ENCODE assay signal across 20 mouse cellular contexts in the genomic region with DNA sequence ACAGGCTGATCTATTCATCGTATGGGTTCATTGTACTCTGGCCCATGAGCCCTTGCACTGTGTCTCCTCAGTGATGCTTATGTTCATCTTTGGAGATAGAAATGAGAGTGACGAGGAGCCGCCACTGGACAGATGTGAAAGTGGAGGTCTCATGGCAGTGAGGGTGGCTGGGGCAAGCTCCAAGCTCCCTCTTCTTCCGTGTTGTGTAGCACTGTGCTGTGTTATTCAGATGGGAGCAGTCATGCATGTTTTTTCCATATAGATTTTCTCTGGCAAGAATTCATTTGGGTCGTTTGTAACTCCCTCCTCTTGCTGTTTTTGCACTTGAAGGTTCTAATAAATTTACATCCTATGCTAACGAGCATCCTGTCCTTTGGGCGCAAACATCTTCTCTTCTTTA. TPM values are rescaled to one million over a fixed set of nuclear protein-coding genes. Genes with fewer than 3 reads are reported as not detected.
DNase-seq lines count a peak whose midpoint lies in the region; ATAC-seq and TF ChIP-seq lines count a peak whose summit lies in the region.
"Had no signal": no experiment of that assay in that cellular context is flagged by ENCODE, and none has a peak within 500 bp of the region (broad histone marks: within the 10 kb centered on the region; RNA-seq: fewer than 3 reads in every experiment).

No protein-coding gene starts in this region.

- no peak for DNase-seq in hindbrain, postnatal 0 days (ENCODE audit: low spot score)
- no peak for DNase-seq in midbrain, embryonic 14.5 days
- DNase-seq in forebrain, embryonic 14.5 days (ENCODE audit: low spot score), result no peak
- DNase-seq: adrenal gland, adult 8-10 months; adrenal gland, postnatal 36 days; cerebellum, adult 2 months; gastrocnemius, postnatal 36 days; heart, adult 11 months; heart, postnatal 36 days had no signal

- H3K4me1 ChIP-seq in hindbrain, embryonic 15.5 days (replicated peaks), result peaks cover 20% of the 10 kb centered on the region
- H3K4me1 ChIP-seq in hindbrain, postnatal 0 days (ENCODE audit: insufficient read depth, low read length), result no peaks in the 10 kb centered on the region
- peaks cover 7% of the 10 kb centered on the region for H3K4me1 ChIP-seq in midbrain, embryonic 14.5 days (ENCODE audit: control insufficient read depth, insufficient read depth, low read length)
- no peaks in the 10 kb centered on the region for H3K4me1 ChIP-seq in midbrain, embryonic 15.5 days
- peaks cover 4% of the 10 kb centered on the region for H3K4me1 ChIP-seq in neural tube, embryonic 14.5 days (ENCODE audit: control insufficient read depth, insufficient read depth, low read length)
- H3K4me1 ChIP-seq in forebrain, embryonic 14.5 days (ENCODE audit: control insufficient read depth, insufficient read depth, low read length), result no peaks in the 10 kb centered on the region
- H3K4me1 ChIP-seq: forebrain, embryonic 15.5 days; heart, embryonic 13.5 days had no signal

- H3K27me3 ChIP-seq in hindbrain, embryonic 15.5 days, result no peaks in the 10 kb centered on the region
- no peaks in the 10 kb centered on the region for H3K27me3 ChIP-seq in hindbrain, postnatal 0 days (ENCODE audit: insufficient read depth, low read length)
- H3K27me3 ChIP-seq in midbrain, embryonic 14.5 days (ENCODE audit: control insufficient read depth, insufficient read depth, low read length), result no peaks in the 10 kb centered on the region
- H3K27me3 ChIP-seq in midbrain, embryonic 15.5 days (replicated peaks), result no peaks in the 10 kb centered on the region
- H3K27me3 ChIP-seq in neural tube, embryonic 14.5 days (ENCODE audit: control insufficient read depth, insufficient read depth, low read length), result no peaks in the 10 kb centered on the region; the same call in 1 of the 2 replicates
- H3K27me3 ChIP-seq in forebrain, embryonic 14.5 days (replicated peaks; ENCODE audit: control insufficient read depth, insufficient read depth, low read length), result no peaks in the 10 kb centered on the region
- H3K27me3 ChIP-seq: forebrain, embryonic 15.5 days had no signal

- no peaks in the 10 kb centered on the region for H3K36me3 ChIP-seq in hindbrain, embryonic 15.5 days
- no peaks in the 10 kb centered on the region for H3K36me3 ChIP-seq in hindbrain, postnatal 0 days (ENCODE audit: insufficient read depth, low read length)
- H3K36me3 ChIP-seq in midbrain, embryonic 14.5 days (ENCODE audit: control insufficient read depth, insufficient read depth, low read length), result no peaks in the 10 kb centered on the region
- no peaks in the 10 kb centered on the region for H3K36me3 ChIP-seq in midbrain, embryonic 15.5 days (replicated peaks)
- no peaks in the 10 kb centered on the region for H3K36me3 ChIP-seq in neural tube, embryonic 14.5 days (ENCODE audit: control insufficient read depth, insufficient read depth, low read length)
- no peaks in the 10 kb centered on the region for H3K36me3 ChIP-seq in forebrain, embryonic 14.5 days (ENCODE audit: control insufficient read depth, insufficient read depth, low read length)
- H3K36me3 ChIP-seq: embryonic facial prominence, embryonic 10.5 days; forebrain, embryonic 10.5 days; forebrain, embryonic 15.5 days; G1E; heart, embryonic 13.5 days had no signal

- H3K9me3 ChIP-seq in hindbrain, embryonic 15.5 days, result no peaks in the 10 kb centered on the region
- H3K9me3 ChIP-seq in hindbrain, postnatal 0 days (ENCODE audit: low read length), result no peaks in the 10 kb centered on the region
- H3K9me3 ChIP-seq in midbrain, embryonic 14.5 days (ENCODE audit: control insufficient read depth, low read length), result no peaks in the 10 kb centered on the region
- no peaks in the 10 kb centered on the region for H3K9me3 ChIP-seq in midbrain, embryonic 15.5 days
- H3K9me3 ChIP-seq in neural tube, embryonic 14.5 days (ENCODE audit: control insufficient read depth, low read length), result no peaks in the 10 kb centered on the region
- H3K9me3 ChIP-seq in forebrain, embryonic 14.5 days (replicated peaks; ENCODE audit: control insufficient read depth, low read length), result no peaks in the 10 kb centered on the region
- H3K9me3 ChIP-seq: embryonic facial prominence, embryonic 10.5 days; forebrain, embryonic 10.5 days; forebrain, embryonic 15.5 days; heart, embryonic 13.5 days had no signal

- no peak overlapping the region for H3K4me3 ChIP-seq in hindbrain, embryonic 15.5 days
- H3K4me3 ChIP-seq in hindbrain, postnatal 0 days (ENCODE audit: low read length), result no peak overlapping the region
- no peak overlapping the region for H3K4me3 ChIP-seq in midbrain, embryonic 14.5 days (replicated peaks; ENCODE audit: low read depth, low read length)
- H3K4me3 ChIP-seq in midbrain, embryonic 15.5 days, result no peak overlapping the region
- no peak overlapping the region for H3K4me3 ChIP-seq in neural tube, embryonic 14.5 days (ENCODE audit: low read depth, low read length)
- H3K4me3 ChIP-seq in forebrain, embryonic 14.5 days (ENCODE audit: low read depth, low read length), result no peak overlapping the region
- H3K4me3 ChIP-seq: embryonic facial prominence, embryonic 10.5 days; erythroblast, embryonic 14.5 days; forebrain, embryonic 10.5 days; forebrain, embryonic 15.5 days; heart, embryonic 13.5 days had no signal

- no peak for ATAC-seq in hindbrain, embryonic 15.5 days (ENCODE audit: low FRiP score, low read depth)
- ATAC-seq in hindbrain, postnatal 0 days, result no peak
- no peak for ATAC-seq in midbrain, embryonic 14.5 days (ENCODE audit: low FRiP score, low TSS enrichment)
- no peak for ATAC-seq in midbrain, embryonic 15.5 days (replicated peaks)
- ATAC-seq in neural tube, embryonic 14.5 days (ENCODE audit: low read depth), result peak; percentile 58
- no peak for ATAC-seq in forebrain, embryonic 14.5 days
- ATAC-seq: forebrain, embryonic 15.5 days had no signal

- no peak overlapping the region for H3K9ac ChIP-seq in hindbrain, embryonic 15.5 days
- no peak overlapping the region for H3K9ac ChIP-seq in hindbrain, postnatal 0 days (replicated peaks; ENCODE audit: low read length)
- no peak overlapping the region for H3K9ac ChIP-seq in midbrain, embryonic 14.5 days (replicated peaks; ENCODE audit: low read length)
- no peak overlapping the region for H3K9ac ChIP-seq in midbrain, embryonic 15.5 days
- no peak overlapping the region for H3K9ac ChIP-seq in neural tube, embryonic 14.5 days (replicated peaks; ENCODE audit: low read depth, low read length)
- H3K9ac ChIP-seq in forebrain, embryonic 14.5 days (ENCODE audit: low read length), result no peak overlapping the region
- H3K9ac ChIP-seq: forebrain, embryonic 15.5 days; heart, embryonic 13.5 days had no signal

- no peak overlapping the region for H3K4me2 ChIP-seq in hindbrain, embryonic 15.5 days
- no peak overlapping the region for H3K4me2 ChIP-seq in hindbrain, postnatal 0 days (ENCODE audit: low read depth, low read length)
- H3K4me2 ChIP-seq in midbrain, embryonic 14.5 days (ENCODE audit: low read length), result no peak overlapping the region
- no peak overlapping the region for H3K4me2 ChIP-seq in midbrain, embryonic 15.5 days
- no peak overlapping the region for H3K4me2 ChIP-seq in neural tube, embryonic 14.5 days (ENCODE audit: low read depth, low read length)
- H3K4me2 ChIP-seq in forebrain, embryonic 14.5 days (ENCODE audit: low read length), result no peak overlapping the region
- H3K4me2 ChIP-seq: forebrain, embryonic 15.5 days; heart, embryonic 13.5 days had no signal

- WGBS in hindbrain, embryonic 15.5 days, result 56% methylated on average over 7 of the region's 7 CpGs
- 63% methylated on average over 7 of the region's 7 CpGs for WGBS in hindbrain, postnatal 0 days
- 71% methylated on average over 7 of the region's 7 CpGs for WGBS in midbrain, embryonic 14.5 days
- WGBS in midbrain, embryonic 15.5 days, result 71% methylated on average over 7 of the region's 7 CpGs
- WGBS in neural tube, embryonic 14.5 days, result 52% methylated on average over 7 of the region's 7 CpGs
- WGBS in forebrain, embryonic 14.5 days, result 45% methylated on average over 7 of the region's 7 CpGs

- H3K27ac ChIP-seq in hindbrain, embryonic 15.5 days (replicated peaks), result 0 out of 2 replicates have a peak overlapping the region, but pooled peaks have one; percentile 12
- H3K27ac ChIP-seq in hindbrain, postnatal 0 days, result no peak overlapping the region
- H3K27ac ChIP-seq in midbrain, embryonic 14.5 days (replicated peaks; ENCODE audit: low read depth, low read length), result 0 out of 2 replicates have a peak overlapping the region, but pooled peaks have one; percentile 20
- no peak overlapping the region for H3K27ac ChIP-seq in midbrain, embryonic 15.5 days
- H3K27ac ChIP-seq in neural tube, embryonic 14.5 days (ENCODE audit: low read depth, low read length), result no peak overlapping the region
- no peak overlapping the region for H3K27ac ChIP-seq in forebrain, embryonic 14.5 days (ENCODE audit: low read depth, low read length)
- H3K27ac ChIP-seq: embryonic facial prominence, embryonic 10.5 days; forebrain, embryonic 10.5 days; forebrain, embryonic 15.5 days; heart, embryonic 13.5 days had no signal

- TF ChIP-seq CTCF in hindbrain, postnatal 0 days (IDR thresholded peaks at IDR 0.05; ENCODE audit: low read depth), result no peak

RNA-seq across cellular contexts. Expression of a gene that starts 21.2 kb away (rescaled TPM):
- 0.92 and 1.4 TPM in 2 replicates for polyA plus RNA-seq in hindbrain, embryonic 15.5 days (2015; fragmentation: Nextera tagmentation; extraction: Ambion mirVana)
- total RNA-seq in hindbrain, postnatal 0 days (2014; rRNA removed), result 0.58 and 1.8 TPM in 2 replicates
- 0.71 and 1.2 TPM in 2 replicates for polyA plus RNA-seq in hindbrain, postnatal 0 days (2015; fragmentation: Nextera tagmentation; extraction: Ambion mirVana)
- polyA plus RNA-seq in midbrain, embryonic 14.5 days (2014; fragmentation: Nextera tagmentation; extraction: Ambion mirVana), result 0.20 and 0.31 TPM in 2 replicates
- polyA plus RNA-seq in midbrain, embryonic 15.5 days (2015; fragmentation: Nextera tagmentation; extraction: Ambion mirVana), result 0.95 and 1.2 TPM in 2 replicates
- polyA plus RNA-seq in neural tube, embryonic 14.5 days (2014; fragmentation: Nextera tagmentation; extraction: Ambion mirVana), result 0.70 TPM in 1 of 2 replicates, not detected in the other
- 0.95 and 0.99 TPM in 2 replicates for polyA plus RNA-seq in forebrain, embryonic 14.5 days (2014; fragmentation: Nextera tagmentation; extraction: Ambion mirVana)
- total RNA-seq: adrenal gland, adult 8-10 months; adrenal gland, postnatal 36 days; gastrocnemius, adult 8-10 months; gastrocnemius, postnatal 36 days; heart, postnatal 36 days had no signal
- polyA plus RNA-seq: erythroblast, embryonic 14.5 days; G1E; heart, postnatal 0 days had no signal

Comparison
In these comparisons a context has a peak if more than half of its experiments do, and no peak if none do; other contexts are left out.
1. H3K27ac ChIP-seq: peak in hindbrain, embryonic 15.5 days (single experiment) and midbrain, embryonic 14.5 days (single experiment); none in hindbrain, postnatal 0 days (single experiment), midbrain, embryonic 15.5 days (single experiment), neural tube, embryonic 14.5 days (single experiment) and forebrain, embryonic 14.5 days (single experiment).